ENCODE assay signal across 12 mouse cellular contexts in the genomic region with DNA sequence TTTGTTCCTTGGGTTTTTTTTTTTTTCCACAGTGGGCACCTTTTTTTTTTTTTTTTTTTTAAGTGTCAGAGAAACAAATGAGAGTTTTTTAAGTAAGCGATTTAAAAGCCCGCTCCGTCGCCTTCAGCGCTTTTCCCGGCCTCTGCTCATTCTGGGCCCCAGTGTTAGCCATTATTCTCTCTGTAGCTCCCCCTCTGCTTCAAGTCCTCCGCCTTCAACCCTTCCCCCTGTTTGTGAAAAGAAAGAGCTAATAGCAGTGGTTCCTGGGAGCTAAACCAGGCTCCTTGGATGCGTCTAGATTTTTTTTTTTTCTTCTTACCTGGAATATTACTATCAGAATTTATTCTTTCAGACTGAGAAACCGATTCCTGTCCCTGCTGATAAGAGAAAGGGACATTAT. TPM values are rescaled to one million over a fixed set of nuclear protein-coding genes. Genes with fewer than 3 reads are reported as not detected.
DNase-seq lines count a peak whose midpoint lies in the region; ATAC-seq and TF ChIP-seq lines count a peak whose summit lies in the region.
"Had no signal": no experiment of that assay in that cellular context is flagged by ENCODE, and none has a peak within 500 bp of the region (broad histone marks: within the 10 kb centered on the region; RNA-seq: fewer than 3 reads in every experiment).

No protein-coding gene starts in this region.

- DNase-seq in kidney, postnatal 25 days, result no peak
- no peak for DNase-seq in right cerebral cortex, postnatal 14 days
- DNase-seq in cerebellum, adult 8-10 months, result no peak
- DNase-seq: adrenal gland, postnatal 25 days; cerebellum, adult 11 months; kidney, adult 18-20 months had no signal

- no peak for TF ChIP-seq CTCF in ES-Bruce4 (IDR thresholded peaks at IDR 0.05; ENCODE audit: low read depth, low read length)
- no peak for TF ChIP-seq CTCF in bone marrow macrophage, adult 2 months (IDR thresholded peaks at IDR 0.05; ENCODE audit: low read depth, low read length)

- H3K4me1 ChIP-seq in ES-Bruce4 (ENCODE audit: control insufficient read depth, insufficient read depth, low read length), result no peaks in the 10 kb centered on the region
- peaks cover 23% of the 10 kb centered on the region for H3K4me1 ChIP-seq in bone marrow macrophage, adult 2 months (ENCODE audit: control insufficient read depth, insufficient read depth, low read length)
- peaks cover 13% of the 10 kb centered on the region; the same call in 1 of the 2 replicates for H3K4me1 ChIP-seq in forebrain, embryonic 13.5 days
- peaks cover 8% of the 10 kb centered on the region for H3K4me1 ChIP-seq in midbrain, embryonic 12.5 days

- H3K4me3 ChIP-seq in ES-Bruce4 (ENCODE audit: low read depth, low read length), result no peak overlapping the region
- no peak overlapping the region for H3K4me3 ChIP-seq in bone marrow macrophage, adult 2 months (ENCODE audit: insufficient read depth, low read length)
- H3K4me3 ChIP-seq in forebrain, embryonic 13.5 days, result no peak overlapping the region
- H3K4me3 ChIP-seq in midbrain, embryonic 12.5 days, result no peak overlapping the region
- H3K4me3 ChIP-seq: stomach, embryonic 15.5 days had no signal

- WGBS in forebrain, embryonic 13.5 days, result 13% methylated on average over 9 of the region's 9 CpGs
- 18% methylated on average over 9 of the region's 9 CpGs for WGBS in midbrain, embryonic 12.5 days

- H3K36me3 ChIP-seq in ES-Bruce4 (ENCODE audit: control insufficient read depth, insufficient read depth, low read length, poor library complexity, severe bottlenecking), result no peaks in the 10 kb centered on the region
- H3K36me3 ChIP-seq in forebrain, embryonic 13.5 days (ENCODE audit: poor library complexity, severe bottlenecking), result no peaks in the 10 kb centered on the region
- no peaks in the 10 kb centered on the region for H3K36me3 ChIP-seq in midbrain, embryonic 12.5 days
- H3K36me3 ChIP-seq: stomach, embryonic 15.5 days had no signal

- H3K27me3 ChIP-seq in ES-Bruce4 (ENCODE audit: control insufficient read depth, insufficient read depth, low read length, poor library complexity, severe bottlenecking), result no peaks in the 10 kb centered on the region
- no peaks in the 10 kb centered on the region for H3K27me3 ChIP-seq in forebrain, embryonic 13.5 days
- no peaks in the 10 kb centered on the region for H3K27me3 ChIP-seq in midbrain, embryonic 12.5 days
- H3K27me3 ChIP-seq: stomach, embryonic 15.5 days had no signal

- ATAC-seq in forebrain, embryonic 13.5 days, result 0 out of 2 replicates have a peak, but pooled peaks have one; percentile 43
- ATAC-seq in midbrain, embryonic 12.5 days (ENCODE audit: low FRiP score, low read depth), result no peak

- TF ChIP-seq EP300 in ES-Bruce4 (IDR thresholded peaks at IDR 0.05; ENCODE audit: insufficient read depth, low read depth, low read length), result no peak

- TF ChIP-seq POLR2A in ES-Bruce4 (IDR thresholded peaks at IDR 0.05; ENCODE audit: insufficient read depth, low read length), result no peak
- TF ChIP-seq POLR2A in bone marrow macrophage, adult 2 months (IDR thresholded peaks at IDR 0.05; ENCODE audit: borderline replicate concordance, low read depth, low read length), result no peak

- no peak overlapping the region for H3K27ac ChIP-seq in ES-Bruce4 (ENCODE audit: insufficient read depth, low read length)
- peak overlapping the region; percentile 79 for H3K27ac ChIP-seq in bone marrow macrophage, adult 2 months (ENCODE audit: insufficient read depth, low read depth, low read length)
- H3K27ac ChIP-seq in forebrain, embryonic 13.5 days, result peak overlapping the region; percentile 16; the same call in 1 of the 2 replicates
- H3K27ac ChIP-seq in midbrain, embryonic 12.5 days (replicated peaks), result no peak overlapping the region
- H3K27ac ChIP-seq: stomach, embryonic 15.5 days had no signal

- peak overlapping the region; percentile 25; the same call in 1 of the 2 replicates for H3K4me2 ChIP-seq in forebrain, embryonic 13.5 days
- H3K4me2 ChIP-seq in midbrain, embryonic 12.5 days (replicated peaks), result peak overlapping the region; percentile 23; the same call in 1 of the 2 replicates
- H3K4me2 ChIP-seq: liver, embryonic 11.5 days; stomach, embryonic 15.5 days had no signal

- no peaks in the 10 kb centered on the region for H3K9me3 ChIP-seq in ES-Bruce4 (replicated peaks; ENCODE audit: control insufficient read depth, insufficient read depth, low read length, poor library complexity, severe bottlenecking)
- H3K9me3 ChIP-seq in forebrain, embryonic 13.5 days (replicated peaks), result no peaks in the 10 kb centered on the region
- no peaks in the 10 kb centered on the region for H3K9me3 ChIP-seq in midbrain, embryonic 12.5 days
- H3K9me3 ChIP-seq: stomach, embryonic 15.5 days had no signal

- peak overlapping the region; percentile 40; the same call in 1 of the 2 replicates for H3K9ac ChIP-seq in ES-Bruce4 (ENCODE audit: low read depth, poor library complexity, severe bottlenecking)
- no peak overlapping the region for H3K9ac ChIP-seq in forebrain, embryonic 13.5 days
- no peak overlapping the region for H3K9ac ChIP-seq in midbrain, embryonic 12.5 days (replicated peaks)
- H3K9ac ChIP-seq: stomach, embryonic 15.5 days had no signal

RNA-seq across cellular contexts. Expression of gene Mgme1, which starts 54.9 kb away (rescaled TPM):
- 34.3 and 35.8 TPM in 2 replicates for polyA plus RNA-seq in ES-Bruce4 (2011; ENCODE audit: insufficient read depth, insufficient read length, low read depth, missing spikeins)
- 12.2 and 13.2 TPM in 2 replicates for polyA plus RNA-seq in bone marrow macrophage, adult 2 months (2012; ENCODE audit: insufficient read depth, insufficient read length, missing spikeins)
- 14.9 and 16.6 TPM in 2 replicates for polyA plus RNA-seq in forebrain, embryonic 13.5 days (2015; fragmentation: Nextera tagmentation; extraction: Ambion mirVana)
- polyA plus RNA-seq in midbrain, embryonic 12.5 days (2016; fragmentation: Nextera tagmentation; extraction: Ambion mirVana), result 15.2 and 17.5 TPM in 2 replicates

RNA-seq across cellular contexts. Expression of gene Snx5, which starts 55.1 kb away (rescaled TPM):
- polyA plus RNA-seq in ES-Bruce4 (2011; ENCODE audit: insufficient read depth, insufficient read length, low read depth, missing spikeins), result 499 and 538 TPM in 2 replicates
- 867 and 1,049 TPM in 2 replicates for polyA plus RNA-seq in bone marrow macrophage, adult 2 months (2012; ENCODE audit: insufficient read depth, insufficient read length, missing spikeins)
- 74.5 and 78.6 TPM in 2 replicates for polyA plus RNA-seq in forebrain, embryonic 13.5 days (2015; fragmentation: Nextera tagmentation; extraction: Ambion mirVana)
- 93.3 and 97.2 TPM in 2 replicates for polyA plus RNA-seq in midbrain, embryonic 12.5 days (2016; fragmentation: Nextera tagmentation; extraction: Ambion mirVana)

Comparison
In these comparisons a context has a peak if more than half of its experiments do, and no peak if none do; other contexts are left out.
1. H3K27ac ChIP-seq: peak in bone marrow macrophage, adult 2 months (single experiment) and forebrain, embryonic 13.5 days (single experiment); none in ES-Bruce4 (single experiment) and midbrain, embryonic 12.5 days (single experiment).